Mouse (Mus musculus) bone marrow macrophage, adult 2 months (primary cell): ENCODE data around the gene Gxylt1. TPM values are rescaled to one million over a fixed set of nuclear protein-coding genes. Genes with fewer than 3 reads are reported as not detected.
A peak's percentile ranks its signal among the peaks of the same experiment; 100 is the strongest.

Experiments
- H3K27ac ChIP-seq: 2 replicates; pipeline ENCODE4 v1.5.1; 2012; ENCODE audit warnings: low read depth, low read length; ENCODE audit not compliant: insufficient read depth
- H3K4me1 ChIP-seq: 2 replicates; pipeline ENCODE4 v1.6.1; 2012; ENCODE audit warnings: low read length; ENCODE audit not compliant: control insufficient read depth, insufficient read depth
- H3K4me3 ChIP-seq: 2 replicates; pipeline ENCODE4 v1.5.1; 2012; ENCODE audit warnings: mild to moderate bottlenecking, low read length, moderate library complexity; ENCODE audit not compliant: insufficient read depth
- CTCF ChIP-seq: IDR thresholded peaks from 2 replicates; pipeline ENCODE4 v1.5.1; 2012; ENCODE audit warnings: low read depth, mild to moderate bottlenecking, low read length, moderate library complexity
- POLR2A ChIP-seq: IDR thresholded peaks from 2 replicates; pipeline ENCODE4 v1.6.1; 2012; ENCODE audit warnings: mild to moderate bottlenecking, low read depth, low read length, borderline replicate concordance
- polyA plus RNA-seq: library from polyadenylated mRNA; stranded (reverse); fragments of >200 nt; gene quantifications from 2 replicates; pipeline ENCODE4 v1.2.4, GENCODE M21; 2012; ENCODE audit not compliant: missing spikeins, insufficient read depth, insufficient read length

The Gxylt1 gene
- polyA plus RNA-seq, 1 experiment = 23.7 TPM

GRCm38 (mm10) chr15:93229028-93229427, 46.0 kb downstream of the Gxylt1 start:
- Histone ChIP-seq H3K27ac (no peak overlapping the region), H3K4me1 (no peaks in the 10 kb centered on the region), H3K4me3 (no peak overlapping the region)
- no peak for TF ChIP-seq POLR2A
- TF ChIP-seq CTCF = no peak

GRCm38 (mm10) chr15:93228375-93228774, 46.6 kb downstream of the Gxylt1 start:
- no peak for TF ChIP-seq POLR2A
- TF ChIP-seq CTCF = no peak
- Histone ChIP-seq H3K27ac (no peak overlapping the region), H3K4me3 (no peak overlapping the region), H3K4me1 (no peaks in the 10 kb centered on the region)

GRCm38 (mm10) chr15:93227764-93228079, 47.3 kb downstream of the Gxylt1 start:
- H3K4me1 ChIP-seq = no peaks in the 10 kb centered on the region
- no peak overlapping the region for H3K27ac ChIP-seq
- peak; percentile 44; the same call in 1 of the 2 replicates for TF ChIP-seq CTCF
- no peak for TF ChIP-seq POLR2A
- H3K4me3 ChIP-seq = no peak overlapping the region

GRCm38 (mm10) chr15:93226930-93227763, 47.8 kb downstream of the Gxylt1 start:
- TF ChIP-seq POLR2A = no peak
- no peak for TF ChIP-seq CTCF
- no peak overlapping the region for H3K27ac ChIP-seq
- no peaks in the 10 kb centered on the region for H3K4me1 ChIP-seq
- no peak overlapping the region for H3K4me3 ChIP-seq

- Histone ChIP-seq H3K4me3 (no peak overlapping the region), H3K4me1 (no peaks in the 10 kb centered on the region), H3K27ac (no peak overlapping the region)
- TF ChIP-seq CTCF (no peak), POLR2A (no peak)
Measured at GRCm38 (mm10) chr15:93222475-93222874, 52.5 kb downstream of the Gxylt1 start.

GRCm38 (mm10) chr15:93212617-93213016, 62.4 kb downstream of the Gxylt1 start:
- H3K4me3 ChIP-seq = no peak overlapping the region
- no peak for TF ChIP-seq POLR2A
- no peak for TF ChIP-seq CTCF
- no peak overlapping the region for H3K27ac ChIP-seq
- no peaks in the 10 kb centered on the region for H3K4me1 ChIP-seq

- TF ChIP-seq POLR2A (no peak), CTCF (no peak)
- Histone ChIP-seq H3K27ac (no peak overlapping the region), H3K4me1 (no peaks in the 10 kb centered on the region)
Measured at GRCm38 (mm10) chr15:93204861-93205260, 70.1 kb downstream of the Gxylt1 start.

GRCm38 (mm10) chr15:93201956-93202355, 73.0 kb downstream of the Gxylt1 start:
- Histone ChIP-seq H3K4me3 (no peak overlapping the region), H3K27ac (no peak overlapping the region), H3K4me1 (no peaks in the 10 kb centered on the region)
- TF ChIP-seq POLR2A = no peak
- TF ChIP-seq CTCF = no peak

More at GRCm38 (mm10) chr15:93204861-93205260, 70.1 kb downstream of the Gxylt1 start:
- H3K4me3 ChIP-seq = no peak overlapping the region

- Histone ChIP-seq H3K4me1 (no peaks in the 10 kb centered on the region), H3K4me3 (no peak overlapping the region), H3K27ac (no peak overlapping the region)
- TF ChIP-seq CTCF (no peak), POLR2A (no peak)
Measured at GRCm38 (mm10) chr15:93191387-93192145, 83.4 kb downstream of the Gxylt1 start.

Other genes starting within 250 kb of the Gxylt1 start
- gene Yaf2, start 61.8 kb upstream of the Gxylt1 start, polyA plus RNA-seq = 23.5 and 23.6 TPM in 2 replicates
- gene Zcrb1, start 123.2 kb upstream of the Gxylt1 start, polyA plus RNA-seq = 109 and 132 TPM in 2 replicates
- gene Pphln1, start 123.2 kb upstream of the Gxylt1 start, polyA plus RNA-seq = 25.5 and 27.3 TPM in 2 replicates